ENCODE assay signal across 8 mouse cellular contexts in the genomic region with DNA sequence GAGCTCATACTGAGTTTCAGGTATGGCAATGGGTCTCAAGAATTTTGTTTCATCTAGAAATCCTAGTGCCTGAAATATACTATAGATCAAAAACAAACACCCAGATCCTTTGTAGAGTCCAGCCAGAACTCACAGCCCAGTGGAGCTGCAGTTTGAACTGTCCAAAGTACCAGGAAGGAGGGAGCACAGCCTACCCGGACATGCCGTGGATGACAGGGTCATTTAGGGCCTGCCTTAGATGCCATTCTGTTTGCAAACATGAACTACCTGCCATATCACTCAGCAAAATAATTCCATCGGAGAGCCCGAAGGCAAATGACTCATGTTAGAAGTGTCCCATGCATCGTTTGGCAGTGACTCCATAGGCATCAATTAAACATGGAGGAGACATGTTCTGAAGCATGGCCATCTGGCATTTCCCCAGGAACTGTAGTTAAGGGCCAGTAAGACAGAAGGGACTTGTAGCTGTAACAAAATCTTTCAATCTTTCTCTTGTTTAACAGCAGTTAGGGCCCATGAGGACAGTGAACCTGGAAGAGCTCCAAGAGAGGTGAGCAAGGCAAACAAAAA. TPM values are rescaled to one million over a fixed set of nuclear protein-coding genes. Genes with fewer than 3 reads are reported as not detected.
DNase-seq lines count a peak whose midpoint lies in the region; ATAC-seq and TF ChIP-seq lines count a peak whose summit lies in the region.

No protein-coding gene starts in this region.

- H3K79me2 ChIP-seq in liver, adult 2 months (ENCODE audit: control insufficient read depth, insufficient read depth, low read length): peaks cover 40% of the 10 kb centered on the region; the same call in 1 of the 2 replicates

- TF ChIP-seq POLR2A in liver, adult 2 months (IDR thresholded peaks at IDR 0.05; ENCODE audit: extremely low read depth, insufficient read depth, low read length): no peak

- H3K27ac ChIP-seq in forebrain, embryonic 11.5 days (ENCODE audit: low read depth, low read length): no peak overlapping the region
- peak overlapping the region; percentile 87 for H3K27ac ChIP-seq in liver, adult 2 months (replicated peaks; ENCODE audit: insufficient read depth, low read depth, low read length)

- peak overlapping the region; percentile 78; the same call in 1 of the 2 replicates for H3K4me2 ChIP-seq in forebrain, embryonic 11.5 days (ENCODE audit: low read depth, low read length, severe bottlenecking)

- H3K4me3 ChIP-seq in forebrain, embryonic 11.5 days (ENCODE audit: low read depth, low read length): no peak overlapping the region
- H3K4me3 ChIP-seq in liver, adult 2 months (ENCODE audit: insufficient read depth, low read depth, low read length): peak overlapping the region; percentile 71

- H3K9ac ChIP-seq in forebrain, embryonic 11.5 days (ENCODE audit: low read length): no peak overlapping the region
- H3K9ac ChIP-seq in liver, adult 2 months (ENCODE audit: low read depth, low read length): peak overlapping the region; percentile 93

- ATAC-seq in CD4-positive, CD25-positive, alpha-beta regulatory T cell, adult 4 months: no peak
- ATAC-seq in forebrain, embryonic 11.5 days (replicated peaks; ENCODE audit: low FRiP score): no peak
- no peak for ATAC-seq in granulocyte monocyte progenitor cell, adult 5-6 weeks (replicated peaks; ENCODE audit: poor library complexity, severe bottlenecking)

- H3K27me3 ChIP-seq in forebrain, embryonic 11.5 days (ENCODE audit: control insufficient read depth, insufficient read depth, low read length): no peaks in the 10 kb centered on the region
- H3K27me3 ChIP-seq in liver, adult 2 months (ENCODE audit: control insufficient read depth, insufficient read depth, low read length): no peaks in the 10 kb centered on the region

- 87% methylated on average over 5 of the region's 5 CpGs for WGBS in forebrain, embryonic 11.5 days
- 10% methylated on average over 5 of the region's 5 CpGs for WGBS in liver, adult 2 months

- H3K9me3 ChIP-seq in forebrain, embryonic 11.5 days (ENCODE audit: control insufficient read depth, low read length): no peaks in the 10 kb centered on the region

- no peaks in the 10 kb centered on the region; the same call in 1 of the 2 replicates for H3K4me1 ChIP-seq in forebrain, embryonic 11.5 days (replicated peaks; ENCODE audit: control insufficient read depth, insufficient read depth, low read length)
- peaks cover 21% of the 10 kb centered on the region for H3K4me1 ChIP-seq in liver, adult 2 months (ENCODE audit: control insufficient read depth, insufficient read depth, low read length)

- no peaks in the 10 kb centered on the region for H3K36me3 ChIP-seq in forebrain, embryonic 11.5 days (ENCODE audit: control insufficient read depth, insufficient read depth, low read length)
- H3K36me3 ChIP-seq in liver, adult 2 months (ENCODE audit: control insufficient read depth, insufficient read depth, low read length): peaks cover 16% of the 10 kb centered on the region

- TF ChIP-seq CTCF in liver, adult 2 months (IDR thresholded peaks at IDR 0.05; ENCODE audit: low read depth, low read length): no peak

- DNase-seq in CD4-positive, CD25-positive, alpha-beta regulatory T cell, adult 2 months (ENCODE audit: low read depth, low spot score): peak; percentile 19
- peak; percentile 76 for DNase-seq in Muller cell, postnatal 12 days (ENCODE audit: inconsistent ontology term)
- no peak for DNase-seq in forebrain, embryonic 11.5 days (ENCODE audit: low spot score)
- peak; percentile 89 for DNase-seq in liver, adult 2 months (ENCODE audit: extremely low read depth, low read depth, low spot score)
- DNase-seq in retina, embryonic 14.5 days (ENCODE audit: low spot score): no peak
- no peak for DNase-seq in layer of hippocampus, postnatal 14 days (ENCODE audit: low spot score in 2 of 2)

RNA-seq across cellular contexts. Expression of gene Plcxd2, which starts 1.9 kb away (rescaled TPM):
- 10 to 100 TPM; 10.1 to 11.2 TPM for polyA plus RNA-seq in CD4-positive, CD25-positive, alpha-beta regulatory T cell, adult 4 months (2017; shearing (Covaris generic))
- 6.2 and 8.1 TPM in 2 replicates for polyA plus RNA-seq in forebrain, embryonic 11.5 days (2014; fragmentation: Nextera tagmentation; extraction: Ambion mirVana)
- total RNA-seq in liver, adult 2 months (2014; rRNA removed): 40.7 and 43.6 TPM in 2 replicates
- polyA plus RNA-seq in liver, adult 2 months (2012; rRNA removed): 20.2 and 20.8 TPM in 2 replicates
- total RNA-seq in granulocyte monocyte progenitor cell, adult 5-6 weeks (2014; fragmentation: Nextera tagmentation): 2.4 and 2.8 TPM in 2 replicates
- 5.3 and 5.8 TPM in 2 replicates for total RNA-seq in granulocyte monocyte progenitor cell, adult 5-6 weeks (2017)
- total RNA-seq in layer of hippocampus, postnatal 14 days (2021): 10 to 100 TPM; 24.3 to 25.9 TPM

RNA-seq across cellular contexts. Expression of gene Phldb2, which starts 54.7 kb away (rescaled TPM):
- polyA plus RNA-seq in CD4-positive, CD25-positive, alpha-beta regulatory T cell, adult 4 months (2017; shearing (Covaris generic)): under 1 TPM in 1 of 2 experiments, not detected in 1; 0.17 TPM
- polyA plus RNA-seq in forebrain, embryonic 11.5 days (2014; fragmentation: Nextera tagmentation; extraction: Ambion mirVana): 29.0 and 31.5 TPM in 2 replicates
- 51.2 and 58.3 TPM in 2 replicates for total RNA-seq in liver, adult 2 months (2014; rRNA removed)
- 19.1 and 20.0 TPM in 2 replicates for polyA plus RNA-seq in liver, adult 2 months (2012; rRNA removed)
- 1.4 and 9.0 TPM in 2 replicates for total RNA-seq in granulocyte monocyte progenitor cell, adult 5-6 weeks (2014; fragmentation: Nextera tagmentation)
- total RNA-seq in granulocyte monocyte progenitor cell, adult 5-6 weeks (2017): 3.1 and 4.3 TPM in 2 replicates
- total RNA-seq in layer of hippocampus, postnatal 14 days (2021): 1 to 10 TPM; 6.2 to 7.8 TPM

Comparison
In these comparisons a context has a peak if more than half of its experiments do, and no peak if none do; other contexts are left out.
1. DNase-seq: peak in CD4-positive, CD25-positive, alpha-beta regulatory T cell, adult 2 months (single experiment), Muller cell, postnatal 12 days (single experiment) and liver, adult 2 months (single experiment); none in forebrain, embryonic 11.5 days (single experiment), retina, embryonic 14.5 days (single experiment) and layer of hippocampus, postnatal 14 days (0 of 2).